Mouse (Mus musculus): ENCODE data around the gene Ankrd2.

DNA sequence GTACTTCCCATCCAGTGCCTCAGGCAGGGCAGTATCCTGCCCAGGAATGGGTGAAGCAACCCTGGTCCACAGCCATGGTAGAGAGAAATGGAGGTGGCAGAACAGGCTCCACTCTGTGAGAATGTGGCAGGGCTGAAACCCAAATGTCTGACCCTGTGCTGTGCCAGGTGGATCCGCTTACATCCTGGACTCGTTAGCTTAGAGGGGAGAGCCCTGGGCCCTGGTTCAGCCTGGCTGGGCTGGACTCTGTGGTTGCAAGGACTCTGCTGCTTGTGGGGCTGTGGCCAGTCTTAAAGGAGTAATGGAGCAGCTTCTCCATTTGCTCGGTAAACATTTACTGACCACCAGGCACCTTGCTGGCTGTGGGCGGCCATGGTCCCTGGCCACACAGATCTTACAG is 48.6 kb upstream of the Ankrd2 start:
- no peak for TF ChIP-seq POLR2A (IDR thresholded peaks at IDR 0.05; ENCODE audit: insufficient read depth, low read depth, low read length)
- TF ChIP-seq CTCF (IDR thresholded peaks at IDR 0.05) = no peak
- no peak for TF ChIP-seq EP300 (IDR thresholded peaks at IDR 0.05; ENCODE audit: insufficient read depth, low read depth, low read length)

Data from heart, adult 2 months (tissue).